Mouse (Mus musculus): Measurements from ENCODE around the gene Gpx5. TPM values are rescaled to one million over a fixed set of nuclear protein-coding genes. Genes with fewer than 3 reads are reported as not detected.

Gpx5 gene
- polyA plus RNA-seq (2015; fragmentation: Nextera tagmentation; extraction: Ambion mirVana) = not detected in 2 replicates

DNA sequence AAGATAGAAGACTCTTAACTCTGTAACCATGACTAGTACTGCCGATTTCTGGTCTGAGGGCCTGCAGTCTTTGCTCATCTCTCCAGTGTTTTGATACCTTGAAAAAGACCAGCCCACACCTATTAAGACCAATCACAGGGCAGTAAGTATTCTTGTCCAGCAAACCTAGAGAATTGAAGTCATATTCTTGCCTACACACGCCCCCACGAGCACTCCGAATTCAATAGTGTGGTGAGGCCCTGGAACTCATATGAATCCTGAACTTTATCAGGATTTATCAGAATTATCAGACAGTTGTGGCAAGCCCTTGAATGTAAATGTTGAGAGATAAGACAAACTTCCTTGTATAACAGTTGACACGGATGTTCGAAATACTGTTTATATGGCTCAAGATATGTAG, at the start of gene Gpx5:
Gene Gpx5 (minus strand): TSS at position 101 of the 400 bp plus-strand sequence.
- no peak for ATAC-seq (ENCODE audit: low FRiP score, low read depth)
- no peak within 1 kb of the TSS for H3K4me2 ChIP-seq
- H3K36me3 ChIP-seq = no peaks in the 10 kb centered on the region
- H3K4me3 ChIP-seq = no peak within 1 kb of the TSS
- no peak within 1 kb of the TSS for H3K9ac ChIP-seq
- no peaks in the 10 kb centered on the region for H3K4me1 ChIP-seq (replicated peaks)
- no peaks in the 10 kb centered on the region for H3K9me3 ChIP-seq
- WGBS = 97% methylated on average over 6 of the region's 6 CpGs
- H3K27ac ChIP-seq (replicated peaks) = no peak within 1 kb of the TSS
- no peaks in the 10 kb centered on the region for H3K27me3 ChIP-seq

DNA sequence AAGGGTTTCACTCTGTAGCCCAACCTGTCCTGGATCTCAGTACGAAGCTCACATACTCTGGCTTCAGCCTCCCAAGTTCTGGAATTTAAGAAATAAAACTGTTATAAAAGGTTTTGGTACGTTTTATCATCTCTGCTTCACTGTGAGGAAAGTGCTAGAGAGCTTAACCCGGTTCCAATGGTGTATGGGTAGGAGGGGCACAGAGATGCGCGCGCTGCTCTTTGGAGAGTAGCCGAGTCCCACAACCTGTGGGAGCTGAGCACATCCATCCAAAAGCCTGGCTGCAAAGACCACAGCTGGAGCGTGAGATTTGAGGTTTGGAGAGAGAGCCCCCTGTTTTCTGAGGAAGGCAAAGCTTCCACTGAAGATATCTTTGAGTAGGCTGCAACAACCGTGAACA, 34.9 kb upstream of the Gpx5 start:
- peak; percentile 54; the same call in 1 of the 2 replicates for ATAC-seq (ENCODE audit: low FRiP score, low read depth)
- WGBS = 2% methylated on average over 9 of the region's 9 CpGs
- peak overlapping the region; percentile 43 for H3K4me3 ChIP-seq
- H3K9ac ChIP-seq = 0 out of 2 replicates have a peak overlapping the region, but pooled peaks have one; percentile 9
- H3K27ac ChIP-seq (replicated peaks) = no peak overlapping the region
- H3K36me3 ChIP-seq = no peaks in the 10 kb centered on the region
- no peaks in the 10 kb centered on the region for H3K9me3 ChIP-seq
- H3K27me3 ChIP-seq = peaks cover 9% of the 10 kb centered on the region
- peak overlapping the region; percentile 60 for H3K4me2 ChIP-seq
- peaks cover 13% of the 10 kb centered on the region for H3K4me1 ChIP-seq (replicated peaks)

GRCm38 (mm10) chr13:21326657-21327211, 34.2 kb upstream of the Gpx5 start:
- Histone ChIP-seq H3K4me3 (peak overlapping the region; percentile 43), H3K9ac (0 out of 2 replicates have a peak overlapping the region, but pooled peaks have one; percentile 9), H3K4me2 (peak overlapping the region; percentile 60), H3K9me3 (no peaks in the 10 kb centered on the region), H3K36me3 (no peaks in the 10 kb centered on the region), H3K27ac (replicated peaks) (no peak overlapping the region), H3K4me1 (replicated peaks) (peaks cover 13% of the 10 kb centered on the region), H3K27me3 (peaks cover 9% of the 10 kb centered on the region)
- under 1% methylated on average over 24 of the region's 24 CpGs for WGBS
- ATAC-seq (ENCODE audit: low FRiP score, low read depth) = peak; percentile 78; the same call in 1 of the 2 replicates

DNA sequence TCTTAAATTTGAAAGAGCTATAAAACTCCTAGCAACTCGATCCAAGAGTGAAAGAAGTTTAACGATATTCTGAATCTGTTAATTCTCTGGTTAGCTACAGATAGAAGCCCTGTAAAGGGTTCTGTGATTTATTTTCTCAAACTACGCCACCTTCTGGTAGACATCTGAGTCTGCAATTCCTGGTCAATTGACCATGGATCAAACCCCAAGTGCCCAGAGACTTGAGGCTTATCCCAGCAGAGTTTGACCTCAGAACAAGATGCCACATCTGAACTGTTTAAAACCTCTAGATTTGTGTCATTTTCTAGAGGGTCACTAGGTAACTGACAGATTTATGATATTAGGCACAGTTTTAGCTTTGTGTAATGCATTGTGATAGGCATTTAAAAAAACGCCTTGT, 33.7 kb upstream of the Gpx5 start:
- Histone ChIP-seq H3K4me2 (peak overlapping the region; percentile 60), H3K4me1 (replicated peaks) (peaks cover 13% of the 10 kb centered on the region), H3K4me3 (peak overlapping the region; percentile 43), H3K36me3 (no peaks in the 10 kb centered on the region), H3K27ac (replicated peaks) (no peak overlapping the region), H3K27me3 (peaks cover 9% of the 10 kb centered on the region), H3K9me3 (no peaks in the 10 kb centered on the region), H3K9ac (no peak overlapping the region)
- WGBS = 14% methylated on average over 4 of the region's 4 CpGs
- 0 out of 2 replicates have a peak, but pooled peaks have one; percentile 38 for ATAC-seq (ENCODE audit: low FRiP score, low read depth)

GRCm38 (mm10) chr13:21323405-21323804, 30.9 kb upstream of the Gpx5 start:
- H3K9ac ChIP-seq = no peak overlapping the region
- H3K27ac ChIP-seq (replicated peaks) = no peak overlapping the region
- WGBS = 71% methylated on average over 6 of the region's 6 CpGs
- H3K4me1 ChIP-seq (replicated peaks) = peaks cover 13% of the 10 kb centered on the region
- peak overlapping the region; percentile 51 for H3K4me2 ChIP-seq
- no peaks in the 10 kb centered on the region for H3K36me3 ChIP-seq
- H3K4me3 ChIP-seq = peak overlapping the region; percentile 37
- peaks cover 11% of the 10 kb centered on the region for H3K27me3 ChIP-seq
- H3K9me3 ChIP-seq = no peaks in the 10 kb centered on the region
- ATAC-seq (ENCODE audit: low FRiP score, low read depth) = no peak

DNA sequence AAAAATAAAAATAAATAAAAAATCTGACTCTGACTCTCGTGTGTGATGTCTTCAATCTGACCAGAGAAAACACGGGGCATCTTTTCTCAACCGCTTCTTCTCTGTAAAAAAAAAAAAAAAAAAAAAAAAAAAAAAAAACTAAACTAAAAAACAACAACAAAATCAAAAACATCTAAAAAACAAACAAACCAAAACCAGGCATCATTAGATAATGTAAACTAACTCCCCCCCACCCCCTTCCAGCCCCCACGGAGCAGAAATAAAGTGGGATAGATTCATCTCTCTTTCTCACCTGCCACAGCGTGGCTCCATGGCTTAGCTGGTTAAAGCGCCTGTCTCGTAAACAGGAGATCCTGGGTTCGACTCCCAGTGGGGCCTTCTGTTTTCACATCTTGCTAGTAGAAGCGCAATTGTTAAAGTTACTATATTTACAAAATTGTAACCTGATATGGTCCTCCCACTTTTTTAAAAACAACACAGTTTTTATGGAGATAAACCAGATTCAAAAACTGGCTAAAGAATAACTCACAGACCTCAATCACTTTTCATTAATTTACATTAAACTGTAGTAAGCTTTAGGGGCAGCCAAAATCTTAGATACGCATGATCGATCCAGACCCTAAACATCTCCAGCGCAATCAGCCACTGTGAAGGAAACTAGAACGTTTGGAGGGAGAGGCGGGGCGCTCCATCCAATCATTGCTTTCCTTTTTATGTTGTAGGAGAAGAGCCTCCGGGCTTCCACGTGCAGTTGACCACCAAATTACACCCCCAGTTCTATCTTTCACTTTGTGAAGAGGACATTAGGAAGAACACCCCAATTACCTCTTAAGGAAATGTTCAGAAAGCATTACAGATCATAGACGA, 30.2 kb upstream of the Gpx5 start:
- H3K4me3 ChIP-seq = peak overlapping the region; percentile 37
- H3K9ac ChIP-seq = peak overlapping the region; percentile 5; the same call in 1 of the 2 replicates
- peak overlapping the region; percentile 51 for H3K4me2 ChIP-seq
- H3K9me3 ChIP-seq = no peaks in the 10 kb centered on the region
- no peaks in the 10 kb centered on the region for H3K36me3 ChIP-seq
- H3K27ac ChIP-seq (replicated peaks) = no peak overlapping the region
- peaks cover 11% of the 10 kb centered on the region for H3K4me1 ChIP-seq (replicated peaks)
- 13% methylated on average over 18 of the region's 18 CpGs for WGBS
- peaks cover 7% of the 10 kb centered on the region for H3K27me3 ChIP-seq
- ATAC-seq (ENCODE audit: low FRiP score, low read depth) = no peak

GRCm38 (mm10) chr13:21321890-21322494, 29.5 kb upstream of the Gpx5 start:
- H3K9me3 ChIP-seq = no peaks in the 10 kb centered on the region
- H3K27ac ChIP-seq (replicated peaks) = no peak overlapping the region
- H3K9ac ChIP-seq = peak overlapping the region; percentile 5; the same call in 1 of the 2 replicates
- H3K4me3 ChIP-seq = peak overlapping the region; percentile 37
- H3K36me3 ChIP-seq = no peaks in the 10 kb centered on the region
- 0 out of 2 replicates have a peak, but pooled peaks cover 3% of the 10 kb centered on the region for H3K4me1 ChIP-seq (replicated peaks)
- peak; percentile 24; the same call in 1 of the 2 replicates for ATAC-seq (ENCODE audit: low FRiP score, low read depth)
- WGBS = 3% methylated on average over 18 of the region's 18 CpGs
- peak overlapping the region; percentile 51 for H3K4me2 ChIP-seq
- peaks cover 7% of the 10 kb centered on the region for H3K27me3 ChIP-seq

GRCm38 (mm10) chr13:21320262-21320661, 27.7 kb upstream of the Gpx5 start:
- ATAC-seq (ENCODE audit: low FRiP score, low read depth) = no peak
- Histone ChIP-seq H3K9me3 (no peaks in the 10 kb centered on the region), H3K27ac (replicated peaks) (no peak overlapping the region), H3K27me3 (peaks cover 7% of the 10 kb centered on the region), H3K4me3 (no peak overlapping the region), H3K36me3 (no peaks in the 10 kb centered on the region), H3K4me1 (replicated peaks) (no peaks in the 10 kb centered on the region), H3K4me2 (no peak overlapping the region), H3K9ac (no peak overlapping the region)
- WGBS = 77% methylated on average over 3 of the region's 3 CpGs

DNA sequence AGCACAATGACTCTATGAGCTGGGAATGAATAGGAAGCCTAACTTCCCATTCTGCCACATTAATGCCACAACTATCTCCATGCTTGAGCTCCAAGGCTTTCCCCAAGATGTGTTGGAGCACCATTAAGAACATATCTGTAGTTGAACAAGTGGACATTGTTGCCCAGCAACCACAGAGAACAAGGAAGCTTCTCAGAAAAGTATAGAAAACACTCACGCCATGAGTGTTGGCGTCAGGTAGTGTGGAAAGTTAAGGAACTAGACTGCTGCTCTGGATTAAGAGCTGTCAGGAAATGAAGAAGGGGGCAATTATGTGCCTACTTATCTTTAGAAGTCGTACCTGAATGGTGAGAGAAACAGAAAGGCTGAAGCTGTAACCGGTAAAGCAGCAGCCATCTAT, 21.4 kb upstream of the Gpx5 start:
- no peaks in the 10 kb centered on the region for H3K4me1 ChIP-seq (replicated peaks)
- no peak overlapping the region for H3K4me3 ChIP-seq
- ATAC-seq (ENCODE audit: low FRiP score, low read depth) = no peak
- no peaks in the 10 kb centered on the region for H3K9me3 ChIP-seq
- H3K4me2 ChIP-seq = no peak overlapping the region
- WGBS = 88% methylated on average over 4 of the region's 4 CpGs
- 0 out of 2 replicates have a peak, but pooled peaks cover 3% of the 10 kb centered on the region for H3K27me3 ChIP-seq
- H3K27ac ChIP-seq (replicated peaks) = no peak overlapping the region
- H3K36me3 ChIP-seq = no peaks in the 10 kb centered on the region
- H3K9ac ChIP-seq = no peak overlapping the region

- WGBS = 40% methylated on average over 4 of the region's 5 CpGs
- Histone ChIP-seq H3K27me3 (no peaks in the 10 kb centered on the region), H3K9ac (no peak overlapping the region), H3K27ac (replicated peaks) (no peak overlapping the region), H3K4me2 (no peak overlapping the region), H3K9me3 (no peaks in the 10 kb centered on the region), H3K4me1 (replicated peaks) (no peaks in the 10 kb centered on the region), H3K4me3 (no peak overlapping the region), H3K36me3 (no peaks in the 10 kb centered on the region)
- ATAC-seq (ENCODE audit: low FRiP score, low read depth) = no peak
Observed at GRCm38 (mm10) chr13:21312854-21313253, 20.3 kb upstream of the Gpx5 start.

DNA sequence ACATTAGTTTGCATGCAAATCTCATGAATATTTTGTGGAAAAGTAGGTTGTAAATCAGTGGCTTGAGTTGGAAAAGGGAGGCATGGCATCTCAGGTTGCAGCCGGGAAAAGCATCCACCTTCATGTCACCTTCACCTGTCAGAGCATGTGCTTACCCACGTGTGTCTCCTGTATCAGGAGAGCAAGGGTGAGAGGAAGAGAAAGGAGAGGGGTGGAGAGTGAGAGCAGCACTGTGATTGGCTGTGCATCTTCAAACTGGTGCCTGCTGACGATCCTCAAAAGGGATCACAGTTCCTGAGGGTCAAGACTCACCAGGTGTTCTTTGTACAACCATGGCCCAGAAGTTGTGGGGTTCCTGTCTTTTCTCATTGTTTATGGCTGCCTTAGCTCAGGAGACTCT, 19.4 kb upstream of the Gpx5 start, which contains the start of gene Gpx6:
Gene Gpx6 (plus strand): TSS at position 200 of the 400 bp plus-strand sequence.
- WGBS = 12% methylated on average over 3 of the region's 3 CpGs
- Histone ChIP-seq H3K9me3 (no peaks in the 10 kb centered on the region), H3K4me3 (no peak within 1 kb of the TSS), H3K27me3 (no peaks in the 10 kb centered on the region), H3K4me1 (replicated peaks) (no peaks in the 10 kb centered on the region), H3K9ac (no peak within 1 kb of the TSS), H3K4me2 (no peak within 1 kb of the TSS), H3K27ac (replicated peaks) (no peak within 1 kb of the TSS), H3K36me3 (no peaks in the 10 kb centered on the region)
- ATAC-seq (ENCODE audit: low FRiP score, low read depth) = no peak

GRCm38 (mm10) chr13:21309788-21310187, 17.3 kb upstream of the Gpx5 start:
- Histone ChIP-seq H3K27me3 (no peaks in the 10 kb centered on the region), H3K27ac (replicated peaks) (no peak overlapping the region), H3K9me3 (no peaks in the 10 kb centered on the region), H3K36me3 (no peaks in the 10 kb centered on the region), H3K9ac (no peak overlapping the region), H3K4me3 (no peak overlapping the region), H3K4me2 (no peak overlapping the region), H3K4me1 (replicated peaks) (no peaks in the 10 kb centered on the region)
- ATAC-seq (ENCODE audit: low FRiP score, low read depth) = no peak
- WGBS = 74% methylated on average over 2 of the region's 2 CpGs
